7 mouse cellular contexts compared by ENCODE assay signal in genomic region chr2:28446515-28447314, GRCm38 (mm10). TPM values are rescaled to one million over a fixed set of nuclear protein-coding genes. Genes with fewer than 3 reads are reported as not detected.
DNase-seq lines count a peak whose midpoint lies in the region; ATAC-seq and TF ChIP-seq lines count a peak whose summit lies in the region.

Ppp1r26 (plus strand) TSS chr2:28446800.

- no peaks in the 10 kb centered on the region for H3K9me3 ChIP-seq in forebrain, embryonic 13.5 days (replicated peaks)
- no peaks in the 10 kb centered on the region for H3K9me3 ChIP-seq in hindbrain, embryonic 15.5 days
- H3K9me3 ChIP-seq in midbrain, embryonic 12.5 days, result no peaks in the 10 kb centered on the region
- H3K9me3 ChIP-seq in stomach, postnatal 0 days (ENCODE audit: control insufficient read depth, low read length), result no peaks in the 10 kb centered on the region

- peak; percentile 42 to 43 for DNase-seq in adrenal gland, adult 18-20 months (ENCODE audit: low spot score in 2 of 2)
- peak in 1 of 2 experiments; percentile 51 for DNase-seq in left cerebral cortex, postnatal 14 days (ENCODE audit: low spot score in 2 of 2)
- peak; percentile 56 for DNase-seq in stomach, postnatal 0 days (ENCODE audit: low spot score)

- peak; percentile 76 for ATAC-seq in forebrain, embryonic 13.5 days
- peak; percentile 77 for ATAC-seq in hindbrain, embryonic 15.5 days (ENCODE audit: low FRiP score, low read depth)
- peak; percentile 68 for ATAC-seq in midbrain, embryonic 12.5 days (ENCODE audit: low FRiP score, low read depth)
- peak; percentile 75 for ATAC-seq in stomach, postnatal 0 days (ENCODE audit: low FRiP score, low TSS enrichment)

- under 1% methylated on average over 87 of the region's 118 CpGs for WGBS in forebrain, embryonic 13.5 days
- under 1% methylated on average over 75 of the region's 118 CpGs for WGBS in hindbrain, embryonic 15.5 days
- under 1% methylated on average over 99 of the region's 118 CpGs for WGBS in midbrain, embryonic 12.5 days
- under 1% methylated on average over 58 of the region's 118 CpGs for WGBS in stomach, postnatal 0 days

- H3K9ac ChIP-seq in forebrain, embryonic 13.5 days, result peak within 1 kb of the TSS; percentile 89
- H3K9ac ChIP-seq in hindbrain, embryonic 15.5 days, result peak within 1 kb of the TSS; percentile 79
- H3K9ac ChIP-seq in midbrain, embryonic 12.5 days (replicated peaks), result peak within 1 kb of the TSS; percentile 78
- H3K9ac ChIP-seq in stomach, postnatal 0 days (ENCODE audit: low read length), result peak within 1 kb of the TSS; percentile 79

- H3K4me2 ChIP-seq in forebrain, embryonic 13.5 days, result peak within 1 kb of the TSS; percentile 93
- H3K4me2 ChIP-seq in hindbrain, embryonic 15.5 days, result peak within 1 kb of the TSS; percentile 94
- peak within 1 kb of the TSS; percentile 91 for H3K4me2 ChIP-seq in midbrain, embryonic 12.5 days (replicated peaks)
- H3K4me2 ChIP-seq in stomach, postnatal 0 days (replicated peaks; ENCODE audit: low read depth), result peak within 1 kb of the TSS; percentile 96

- H3K4me1 ChIP-seq in brown adipose tissue, adult 24 weeks (ENCODE audit: control insufficient read depth, insufficient read depth, insufficient read length, low read length), result no peaks in the 10 kb centered on the region
- H3K4me1 ChIP-seq in forebrain, embryonic 13.5 days, result peaks cover 15% of the 10 kb centered on the region
- H3K4me1 ChIP-seq in hindbrain, embryonic 15.5 days (replicated peaks), result peaks cover 23% of the 10 kb centered on the region
- peaks cover 20% of the 10 kb centered on the region for H3K4me1 ChIP-seq in midbrain, embryonic 12.5 days
- 0 out of 2 replicates have a peak, but pooled peaks cover 2% of the 10 kb centered on the region for H3K4me1 ChIP-seq in stomach, postnatal 0 days (replicated peaks; ENCODE audit: control insufficient read depth, insufficient read depth)

- TF ChIP-seq EP300 in stomach, postnatal 0 days (optimal IDR thresholded peaks at IDR 0.05), result no peak

- peaks cover 21% of the 10 kb centered on the region for H3K36me3 ChIP-seq in forebrain, embryonic 13.5 days (ENCODE audit: poor library complexity, severe bottlenecking)
- peaks cover 17% of the 10 kb centered on the region for H3K36me3 ChIP-seq in hindbrain, embryonic 15.5 days
- H3K36me3 ChIP-seq in midbrain, embryonic 12.5 days, result peaks cover 11% of the 10 kb centered on the region
- no peaks in the 10 kb centered on the region for H3K36me3 ChIP-seq in stomach, postnatal 0 days (ENCODE audit: control insufficient read depth, insufficient read depth, low read length)

- no peak for TF ChIP-seq CTCF in stomach, postnatal 0 days (IDR thresholded peaks at IDR 0.05; ENCODE audit: low read depth)

- H3K27me3 ChIP-seq in forebrain, embryonic 13.5 days, result no peaks in the 10 kb centered on the region
- no peaks in the 10 kb centered on the region for H3K27me3 ChIP-seq in hindbrain, embryonic 15.5 days
- H3K27me3 ChIP-seq in midbrain, embryonic 12.5 days, result peaks cover 10% of the 10 kb centered on the region
- no peaks in the 10 kb centered on the region for H3K27me3 ChIP-seq in stomach, postnatal 0 days (ENCODE audit: control insufficient read depth, insufficient read depth, low read length)

- H3K4me3 ChIP-seq in brown adipose tissue, adult 24 weeks (ENCODE audit: insufficient read depth, low read depth, low read length), result peak within 1 kb of the TSS; percentile 64
- peak within 1 kb of the TSS; percentile 73 for H3K4me3 ChIP-seq in forebrain, embryonic 13.5 days
- peak within 1 kb of the TSS; percentile 66 for H3K4me3 ChIP-seq in hindbrain, embryonic 15.5 days
- H3K4me3 ChIP-seq in midbrain, embryonic 12.5 days, result peak within 1 kb of the TSS; percentile 75
- peak within 1 kb of the TSS; percentile 72 for H3K4me3 ChIP-seq in stomach, postnatal 0 days (ENCODE audit: low read depth, low read length)

- intact Hi-C loops in left cerebral cortex, postnatal 14 days (cut with DNase I), result loop anchor here (10.0 kb wide), 1 partner anchor 902 kb away; no protein-coding TSS in a partner anchor

- H3K27ac ChIP-seq in brown adipose tissue, adult 24 weeks (replicated peaks; ENCODE audit: low read depth, low read length), result no peak within 1 kb of the TSS
- H3K27ac ChIP-seq in forebrain, embryonic 13.5 days, result peak within 1 kb of the TSS; percentile 55
- peak within 1 kb of the TSS; percentile 90 for H3K27ac ChIP-seq in hindbrain, embryonic 15.5 days (replicated peaks)
- H3K27ac ChIP-seq in midbrain, embryonic 12.5 days (replicated peaks), result peak within 1 kb of the TSS; percentile 31
- H3K27ac ChIP-seq in stomach, postnatal 0 days (replicated peaks), result peak within 1 kb of the TSS; percentile 53; the same call in 1 of the 2 replicates

RNA-seq across cellular contexts. Expression of gene Ppp1r26, which starts in this region (rescaled TPM):
- total RNA-seq in adrenal gland, adult 18-20 months (2021), result 1 to 10 TPM; 4.5 to 5.1 TPM
- not detected in 2 replicates for polyA plus RNA-seq in brown adipose tissue, adult 24 weeks (2012; ENCODE audit: insufficient read depth, insufficient read length, missing spikeins)
- 6.2 and 8.4 TPM in 2 replicates for polyA plus RNA-seq in forebrain, embryonic 13.5 days (2015; fragmentation: Nextera tagmentation; extraction: Ambion mirVana)
- 16.3 and 17.4 TPM in 2 replicates for polyA plus RNA-seq in hindbrain, embryonic 15.5 days (2015; fragmentation: Nextera tagmentation; extraction: Ambion mirVana)
- total RNA-seq in left cerebral cortex, postnatal 14 days (2021), result 10 to 100 TPM; 23.8 to 24.6 TPM
- polyA plus RNA-seq in midbrain, embryonic 12.5 days (2016; fragmentation: Nextera tagmentation; extraction: Ambion mirVana), result 8.6 and 10.3 TPM in 2 replicates
- polyA plus RNA-seq in stomach, postnatal 0 days (2015; fragmentation: Nextera tagmentation; extraction: Ambion mirVana), result 1.1 TPM in 2 replicates

Comparison
In these comparisons a context has a peak if more than half of its experiments do, and no peak if none do; other contexts are left out.
1. RNA of gene Ppp1r26 (total RNA-seq): 23.8 to 24.6 TPM in left cerebral cortex, postnatal 14 days; 4.5 to 5.1 TPM in adrenal gland, adult 18-20 months; every median in the first group is over 4 times any median in the second.
2. Peak in every context shown above with its lines, with median percentiles within 50 percentile points of each other: H3K4me3 ChIP-seq, ATAC-seq, H3K4me2 ChIP-seq and H3K9ac ChIP-seq.